Mouse (Mus musculus): Measurements from ENCODE around the gene Cox4i2. TPM values are rescaled to one million over a fixed set of nuclear protein-coding genes. Genes with fewer than 3 reads are reported as not detected.

Cox4i2 gene
- polyA plus RNA-seq, 1 experiment, result not detected

DNA sequence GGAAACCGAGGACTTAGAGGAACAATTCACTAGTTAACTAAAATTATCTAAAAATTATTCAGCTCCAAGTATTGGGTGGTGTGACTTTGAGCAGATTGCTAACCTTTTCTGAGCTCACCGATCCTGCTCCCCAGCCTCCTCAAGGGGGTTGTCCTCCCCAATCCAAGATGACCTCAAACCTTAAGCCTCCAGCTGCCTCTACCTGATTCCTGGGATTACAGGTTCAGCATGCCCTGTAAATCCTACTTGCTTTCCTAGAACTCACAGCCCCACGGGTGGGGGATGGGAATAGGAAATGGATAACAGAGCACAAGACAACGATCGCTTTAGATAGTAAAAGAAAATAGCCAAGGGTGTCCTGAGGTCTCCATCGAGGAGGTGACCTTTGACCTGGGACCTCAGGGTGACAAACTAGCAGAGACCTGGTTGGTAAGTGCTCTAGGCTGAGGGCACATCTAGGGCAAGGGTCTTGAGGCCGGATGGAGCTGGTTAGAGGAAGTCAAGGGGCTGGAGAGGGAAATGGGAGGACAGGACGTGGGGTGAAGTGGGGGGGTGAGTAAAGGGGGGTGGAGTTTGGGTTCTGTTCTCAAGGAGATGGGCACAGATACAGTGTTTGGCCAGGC lies 24.8 kb upstream of the Cox4i2 start:
- no peak for TF ChIP-seq CTCF (IDR thresholded peaks at IDR 0.05; ENCODE audit: insufficient read depth, low read depth, low read length)
- no peak for TF ChIP-seq POLR2A (IDR thresholded peaks at IDR 0.05; ENCODE audit: insufficient read depth, low read depth, low read length)
- Histone ChIP-seq H3K4me3 (ENCODE audit: insufficient read depth, low read depth, low read length) (no peak overlapping the region), H3K27ac (ENCODE audit: insufficient read depth, low read depth, low read length) (no peak overlapping the region), H3K4me1 (ENCODE audit: control insufficient read depth, insufficient read depth, low read length) (0 out of 2 replicates have a peak, but pooled peaks cover 4% of the 10 kb centered on the region)
- WGBS, result 77% methylated on average over 8 of the region's 8 CpGs

DNA sequence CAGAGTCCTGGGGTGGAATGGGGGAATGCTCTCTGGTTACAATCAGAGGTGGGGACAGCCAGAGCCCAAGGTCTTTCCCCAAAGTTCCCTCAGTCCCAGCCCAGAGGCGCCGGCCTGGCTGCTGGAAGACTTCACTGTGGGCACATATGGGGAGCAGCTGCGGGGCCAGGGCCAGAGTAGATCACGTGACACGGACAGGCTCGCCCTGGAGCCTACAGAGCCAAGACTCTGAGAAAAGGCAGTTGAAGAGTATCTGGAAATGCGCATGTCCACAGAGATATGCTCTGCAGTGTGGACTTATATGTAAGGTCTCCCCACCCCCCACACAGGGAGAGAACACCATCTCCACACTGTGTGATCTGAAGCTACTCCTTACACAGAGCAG lies 24.3 kb upstream of the Cox4i2 start:
- no peak overlapping the region for H3K4me3 ChIP-seq (ENCODE audit: insufficient read depth, low read depth, low read length)
- 78% methylated on average over 7 of the region's 7 CpGs for WGBS
- no peak overlapping the region for H3K27ac ChIP-seq (ENCODE audit: insufficient read depth, low read depth, low read length)
- peaks cover 5% of the 10 kb centered on the region for H3K4me1 ChIP-seq (ENCODE audit: control insufficient read depth, insufficient read depth, low read length)
- TF ChIP-seq POLR2A (IDR thresholded peaks at IDR 0.05; ENCODE audit: insufficient read depth, low read depth, low read length) (no peak), CTCF (IDR thresholded peaks at IDR 0.05; ENCODE audit: insufficient read depth, low read depth, low read length) (no peak)

DNA sequence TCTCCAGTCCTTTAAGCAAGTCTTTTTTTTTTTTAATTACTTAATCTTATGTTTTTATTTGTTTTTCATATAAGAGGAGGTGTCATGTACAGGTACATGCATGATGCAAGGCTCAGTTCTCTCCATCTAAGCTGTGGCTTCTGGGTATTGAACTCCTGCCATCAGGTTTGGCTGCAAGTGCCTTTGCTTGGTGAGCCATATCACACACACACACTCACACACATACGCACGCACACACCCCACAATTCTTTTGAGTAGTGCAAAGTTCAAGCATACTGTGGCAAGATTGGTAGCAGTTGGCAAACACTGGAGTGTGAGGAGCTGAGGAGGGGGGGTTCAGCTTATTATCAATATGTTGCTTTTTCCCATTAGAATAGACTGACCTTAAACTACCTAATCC lies 20.8 kb upstream of the Cox4i2 start:
- 100% methylated on average over 2 of the region's 2 CpGs for WGBS
- TF ChIP-seq CTCF (IDR thresholded peaks at IDR 0.05; ENCODE audit: insufficient read depth, low read depth, low read length), result no peak
- H3K4me3 ChIP-seq (ENCODE audit: insufficient read depth, low read depth, low read length), result no peak overlapping the region
- peaks cover 27% of the 10 kb centered on the region for H3K4me1 ChIP-seq (ENCODE audit: control insufficient read depth, insufficient read depth, low read length)
- no peak overlapping the region for H3K27ac ChIP-seq (ENCODE audit: insufficient read depth, low read depth, low read length)

DNA sequence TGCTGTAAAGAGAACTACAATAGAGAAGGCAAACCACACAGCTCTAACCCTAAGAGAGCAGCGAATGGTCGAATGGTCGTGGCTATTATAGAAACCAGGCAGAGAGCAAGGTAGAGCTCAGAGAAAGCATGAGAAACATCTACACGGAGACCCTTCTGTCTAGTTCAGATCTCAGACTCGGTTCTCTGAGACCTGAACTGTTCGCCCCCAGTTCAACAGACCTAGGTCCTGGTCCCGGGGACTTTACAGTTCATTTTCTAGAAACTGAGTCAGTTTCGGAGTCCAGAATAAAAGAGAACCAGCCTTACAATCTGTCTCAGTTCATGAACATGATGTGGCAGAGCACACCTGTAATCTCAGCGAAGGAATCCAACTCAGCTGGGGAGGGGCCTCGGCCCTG lies 19.5 kb upstream of the Cox4i2 start:
- WGBS, result 23% methylated on average over 10 of the region's 10 CpGs
- Histone ChIP-seq H3K27ac (ENCODE audit: insufficient read depth, low read depth, low read length) (no peak overlapping the region), H3K4me1 (ENCODE audit: control insufficient read depth, insufficient read depth, low read length) (peaks cover 28% of the 10 kb centered on the region), H3K4me3 (ENCODE audit: insufficient read depth, low read depth, low read length) (no peak overlapping the region; the same call in 1 of the 2 replicates)
- TF ChIP-seq POLR2A (IDR thresholded peaks at IDR 0.05; ENCODE audit: insufficient read depth, low read depth, low read length), result no peak
- no peak for TF ChIP-seq CTCF (IDR thresholded peaks at IDR 0.05; ENCODE audit: insufficient read depth, low read depth, low read length)

DNA sequence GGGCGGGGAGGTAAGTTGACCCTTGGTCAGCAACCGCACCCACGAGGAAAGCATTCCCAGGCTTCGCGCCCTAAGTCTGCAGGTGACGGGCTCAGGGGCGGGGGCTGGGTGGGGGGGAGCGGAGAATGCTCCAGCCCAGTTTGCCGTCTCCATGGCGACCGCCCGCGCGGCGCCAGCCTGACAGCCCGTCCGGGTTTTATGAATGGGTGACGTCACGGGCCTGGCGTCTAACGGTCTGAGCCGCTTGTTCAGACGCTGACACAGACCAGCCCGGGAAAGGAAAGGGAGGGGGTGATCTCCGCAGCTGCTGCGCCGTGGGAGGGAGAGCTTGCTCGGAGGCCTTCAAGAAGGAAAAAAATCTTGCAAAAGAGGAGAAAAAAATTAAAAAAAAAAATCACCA lies 19.0 kb upstream of the Cox4i2 start:
- under 1% methylated on average over 26 of the region's 28 CpGs for WGBS
- Histone ChIP-seq H3K27ac (ENCODE audit: insufficient read depth, low read depth, low read length) (peak overlapping the region; percentile 7; the same call in 1 of the 2 replicates), H3K4me3 (ENCODE audit: insufficient read depth, low read depth, low read length) (0 out of 2 replicates have a peak overlapping the region, but pooled peaks have one; percentile 9), H3K4me1 (ENCODE audit: control insufficient read depth, insufficient read depth, low read length) (peaks cover 30% of the 10 kb centered on the region)
- TF ChIP-seq POLR2A (IDR thresholded peaks at IDR 0.05; ENCODE audit: insufficient read depth, low read depth, low read length), result no peak
- no peak for TF ChIP-seq CTCF (IDR thresholded peaks at IDR 0.05; ENCODE audit: insufficient read depth, low read depth, low read length)

DNA sequence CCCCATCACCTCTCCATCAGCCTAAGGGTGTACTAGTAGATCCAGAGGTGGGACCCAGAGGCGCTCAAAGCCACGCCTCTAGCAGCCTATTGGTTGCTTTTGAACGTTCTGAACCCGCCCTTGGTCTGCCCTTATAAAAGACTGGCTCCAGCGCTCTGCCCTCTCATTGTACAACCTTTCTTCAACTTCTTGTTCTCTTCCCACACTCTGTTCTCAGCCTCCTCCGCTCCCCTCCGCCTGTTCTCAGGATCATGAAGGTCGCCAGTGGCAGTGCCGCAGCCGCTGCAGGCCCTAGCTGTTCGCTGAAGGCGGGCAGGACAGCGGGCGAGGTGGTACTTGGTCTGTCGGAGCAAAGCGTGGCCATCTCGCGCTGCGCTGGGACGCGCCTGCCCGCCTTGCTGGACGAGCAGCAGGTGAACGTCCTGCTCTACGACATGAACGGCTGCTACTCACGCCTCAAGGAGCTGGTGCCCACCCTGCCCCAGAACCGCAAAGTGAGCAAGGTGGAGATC lies 17.8 kb upstream of the Cox4i2 start, which contains the start of gene Id1:
TSS of gene Id1 (plus strand) at position 162 of the 512 bp plus-strand sequence.
- Histone ChIP-seq H3K27ac (ENCODE audit: insufficient read depth, low read depth, low read length) (peak within 1 kb of the TSS; percentile 7), H3K4me3 (ENCODE audit: insufficient read depth, low read depth, low read length) (peak within 1 kb of the TSS; percentile 38), H3K4me1 (ENCODE audit: control insufficient read depth, insufficient read depth, low read length) (peaks cover 30% of the 10 kb centered on the region)
- under 1% methylated on average over 28 of the region's 28 CpGs for WGBS
- TF ChIP-seq POLR2A (IDR thresholded peaks at IDR 0.05; ENCODE audit: insufficient read depth, low read depth, low read length) (0 out of 2 replicates have a peak, but pooled peaks have one; percentile 48), CTCF (IDR thresholded peaks at IDR 0.05; ENCODE audit: insufficient read depth, low read depth, low read length) (no peak)

DNA sequence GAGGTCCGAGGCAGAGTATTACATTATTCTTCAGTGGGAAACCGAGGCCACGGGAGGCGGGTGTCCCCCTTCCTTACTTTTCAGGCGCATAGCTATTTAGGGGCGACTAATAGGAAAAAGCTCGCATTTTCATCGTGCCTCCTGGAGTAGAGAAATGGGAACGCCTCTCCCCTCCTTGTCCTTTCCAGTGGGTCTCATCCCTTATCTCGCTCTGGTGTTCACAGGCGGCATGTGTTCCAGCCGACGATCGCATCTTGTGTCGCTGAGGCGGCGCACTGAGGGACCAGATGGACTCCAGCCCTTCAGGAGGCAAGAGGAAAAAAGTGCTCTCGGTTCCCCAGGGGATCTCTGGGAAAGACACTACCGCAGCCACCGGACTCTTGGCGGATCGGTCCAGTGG lies 17.2 kb upstream of the Cox4i2 start:
- Histone ChIP-seq H3K4me1 (ENCODE audit: control insufficient read depth, insufficient read depth, low read length) (peaks cover 35% of the 10 kb centered on the region), H3K4me3 (ENCODE audit: insufficient read depth, low read depth, low read length) (peak overlapping the region; percentile 38), H3K27ac (ENCODE audit: insufficient read depth, low read depth, low read length) (peak overlapping the region; percentile 2; the same call in 1 of the 2 replicates)
- no peak for TF ChIP-seq CTCF (IDR thresholded peaks at IDR 0.05; ENCODE audit: insufficient read depth, low read depth, low read length)
- TF ChIP-seq POLR2A (IDR thresholded peaks at IDR 0.05; ENCODE audit: insufficient read depth, low read depth, low read length), result no peak
- 6% methylated on average over 22 of the region's 22 CpGs for WGBS

DNA sequence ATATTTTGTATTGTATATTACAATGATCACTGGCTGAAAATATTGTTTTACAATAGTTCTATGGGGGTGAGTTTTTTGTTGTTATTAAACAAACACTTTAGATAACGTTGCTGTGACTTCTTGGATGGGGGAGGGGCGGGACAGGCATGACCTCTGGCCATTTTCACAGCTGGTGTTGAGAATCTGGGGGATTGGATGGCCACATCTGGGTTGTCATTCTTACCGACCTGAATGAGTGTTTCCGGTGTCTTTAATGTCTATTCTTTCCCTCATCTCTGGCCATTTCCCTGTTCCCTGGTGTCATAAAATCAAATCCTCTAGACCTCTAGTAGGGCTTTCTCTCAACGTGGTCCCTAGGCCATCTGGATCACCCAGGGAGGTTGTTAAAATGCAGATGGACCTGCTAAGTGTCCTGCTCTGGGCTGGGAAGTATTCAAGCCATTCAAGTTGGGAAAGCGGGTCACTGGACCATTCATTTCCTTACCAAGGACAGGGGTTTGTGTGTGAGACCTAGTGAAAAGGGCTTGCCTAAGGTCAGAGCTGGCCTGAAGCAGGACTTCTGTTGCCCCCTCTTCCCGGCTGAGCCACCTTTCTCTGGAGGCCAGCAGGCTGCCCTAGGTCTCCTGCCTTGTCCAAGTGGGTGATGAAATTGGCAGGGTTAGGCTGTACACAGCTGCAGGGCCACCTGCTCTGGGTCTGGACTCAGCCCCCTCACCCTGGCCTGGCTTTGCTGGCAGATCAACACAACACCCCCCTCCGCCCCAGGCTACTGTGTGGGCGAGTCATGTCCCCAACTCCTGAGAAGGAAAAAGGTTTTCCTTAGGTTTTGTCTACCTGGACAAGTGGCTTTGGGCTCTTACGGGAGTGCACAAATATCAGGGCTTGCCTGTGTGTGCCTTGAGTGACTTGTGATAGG lies 16.4 kb upstream of the Cox4i2 start:
- Histone ChIP-seq H3K4me3 (ENCODE audit: insufficient read depth, low read depth, low read length) (peak overlapping the region; percentile 25), H3K27ac (ENCODE audit: insufficient read depth, low read depth, low read length) (peak overlapping the region; percentile 3; the same call in 1 of the 2 replicates), H3K4me1 (ENCODE audit: control insufficient read depth, insufficient read depth, low read length) (peaks cover 35% of the 10 kb centered on the region)
- TF ChIP-seq CTCF (IDR thresholded peaks at IDR 0.05; ENCODE audit: insufficient read depth, low read depth, low read length), result no peak
- no peak for TF ChIP-seq POLR2A (IDR thresholded peaks at IDR 0.05; ENCODE audit: insufficient read depth, low read depth, low read length)
- 59% methylated on average over 10 of the region's 10 CpGs for WGBS

DNA sequence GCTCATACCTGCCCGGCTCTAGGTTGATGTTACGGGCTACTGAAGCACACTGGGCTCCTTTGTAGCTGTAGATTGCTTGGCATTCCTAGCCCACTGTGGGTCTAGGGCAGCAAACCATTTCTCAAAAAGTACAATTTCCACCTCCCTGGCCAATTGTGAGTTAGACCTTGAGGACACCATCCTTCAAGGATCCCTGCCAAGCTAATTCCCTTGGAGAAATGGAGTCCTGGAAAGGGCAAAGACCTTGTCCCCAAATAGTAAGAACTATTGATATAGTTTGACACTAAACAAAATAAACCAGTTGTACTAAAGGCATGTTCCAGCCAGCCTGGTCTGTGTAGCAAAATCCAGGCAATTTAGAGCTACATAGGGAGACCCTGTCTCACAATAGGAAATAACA lies 15.6 kb upstream of the Cox4i2 start:
- H3K4me3 ChIP-seq (ENCODE audit: insufficient read depth, low read depth, low read length), result peak overlapping the region; percentile 25
- 92% methylated on average over 2 of the region's 2 CpGs for WGBS
- H3K27ac ChIP-seq (ENCODE audit: insufficient read depth, low read depth, low read length), result peak overlapping the region; percentile 3; the same call in 1 of the 2 replicates
- TF ChIP-seq CTCF (IDR thresholded peaks at IDR 0.05; ENCODE audit: insufficient read depth, low read depth, low read length), result no peak
- peaks cover 35% of the 10 kb centered on the region for H3K4me1 ChIP-seq (ENCODE audit: control insufficient read depth, insufficient read depth, low read length)

Data from olfactory bulb, adult 2 months (tissue).